Mouse (Mus musculus) brain, embryonic 14.5 days (tissue): ENCODE measurements around the gene Stag1.

Experiments
- CTCF ChIP-seq: fragments of 200-500 bp; IDR thresholded peaks from 2 replicates; pipeline ENCODE4 v1.5.1; 2012; ENCODE audit warnings: inconsistent platforms, mild to moderate bottlenecking, moderate library complexity, borderline replicate concordance; ENCODE audit not compliant: insufficient read depth, insufficient read length; ENCODE audit errors: extremely low read depth
- POLR2A ChIP-seq: fragments of 200-500 bp; IDR thresholded peaks from 2 replicates; pipeline ENCODE4 v1.6.1; 2012; ENCODE audit warnings: mild to moderate bottlenecking, inconsistent platforms, borderline replicate concordance; ENCODE audit not compliant: poor library complexity, insufficient read depth, insufficient read length, severe bottlenecking; ENCODE audit errors: extremely low read depth

DNA sequence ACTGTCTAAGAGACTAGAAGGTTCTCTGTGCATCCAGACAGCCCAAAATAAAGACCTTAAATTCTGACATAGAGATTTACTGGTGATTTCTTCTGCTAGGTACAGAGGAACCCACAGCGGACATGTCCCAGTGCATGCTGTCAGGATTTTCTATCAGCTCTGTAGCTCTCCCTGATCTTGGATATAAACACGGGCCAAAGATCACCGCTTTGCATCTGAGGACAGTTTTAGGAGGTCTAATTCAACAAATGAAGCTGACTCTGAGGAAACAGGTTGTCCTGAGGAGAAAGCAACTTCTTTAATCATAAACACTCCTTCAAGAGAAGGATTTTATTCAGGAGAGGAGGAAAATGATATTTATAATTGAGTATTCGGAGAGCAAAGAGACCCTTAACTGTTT lies 13.6 kb upstream of the Stag1 start:
- no peak for TF ChIP-seq CTCF
- no peak for TF ChIP-seq POLR2A
